Mouse (Mus musculus): Measurements from ENCODE around the gene Nop16. TPM values are rescaled to one million over a fixed set of nuclear protein-coding genes. Genes with fewer than 3 reads are reported as not detected.
A peak's percentile ranks its signal among the peaks of the same experiment; 100 is the strongest.
"Not testable (repeated sequence)": the region's sequence is repeated elsewhere in the genome, so short reads cannot be mapped to it uniquely, and the experiment has no call there.

The Nop16 gene
- 91.5 and 91.9 TPM in 2 replicates for polyA plus RNA-seq (2015; fragmentation: Nextera tagmentation; extraction: Ambion mirVana)

- peak; percentile 99 for ATAC-seq (ENCODE audit: low FRiP score, low read depth)
- Histone ChIP-seq H3K27me3 (no peaks in the 10 kb centered on the region), H3K4me2 (replicated peaks) (peak within 1 kb of the TSS; percentile 70), H3K4me1 (peaks cover 23% of the 10 kb centered on the region), H3K9me3 (no peaks in the 10 kb centered on the region), H3K9ac (peak within 1 kb of the TSS; percentile 91), H3K36me3 (peaks cover 49% of the 10 kb centered on the region), H3K4me3 (peak within 1 kb of the TSS; percentile 93), H3K27ac (peak within 1 kb of the TSS; percentile 90)
- under 1% methylated on average over 51 of the region's 51 CpGs for WGBS
These were observed at the start of gene Nop16, which contains the start of gene Higd2a for GRCm38 (mm10) chr13:54589996-54590951. Nop16 (minus strand) TSS chr13:54590090. Higd2a (plus strand) TSS chr13:54590207.

GRCm38 (mm10) chr13:54635011-54635410 is 45.1 kb upstream of the Nop16 start:
- Histone ChIP-seq H3K27ac (no peak overlapping the region), H3K27me3 (no peaks in the 10 kb centered on the region), H3K9ac (no peak overlapping the region), H3K4me1 (no peaks in the 10 kb centered on the region), H3K9me3 (no peaks in the 10 kb centered on the region), H3K4me3 (no peak overlapping the region), H3K36me3 (peaks cover 60% of the 10 kb centered on the region), H3K4me2 (replicated peaks) (no peak overlapping the region)
- WGBS = 95% methylated on average over 3 of the region's 3 CpGs
- no peak for ATAC-seq (ENCODE audit: low FRiP score, low read depth)

GRCm38 (mm10) chr13:54632731-54633277 is 42.9 kb upstream of the Nop16 start:
- H3K4me1 ChIP-seq = peaks cover 10% of the 10 kb centered on the region; the same call in 1 of the 2 replicates
- H3K27ac ChIP-seq = no peak overlapping the region
- peaks cover 47% of the 10 kb centered on the region for H3K36me3 ChIP-seq
- H3K27me3 ChIP-seq = no peaks in the 10 kb centered on the region
- no peak overlapping the region for H3K4me3 ChIP-seq
- no peak for ATAC-seq (ENCODE audit: low FRiP score, low read depth)
- no peak overlapping the region for H3K4me2 ChIP-seq (replicated peaks)
- H3K9me3 ChIP-seq = no peaks in the 10 kb centered on the region
- WGBS = 77% methylated on average over 3 of the region's 3 CpGs
- no peak overlapping the region for H3K9ac ChIP-seq

GRCm38 (mm10) chr13:54629128-54629527 is 39.2 kb upstream of the Nop16 start:
- WGBS = 82% methylated on average over 4 of the region's 4 CpGs
- Histone ChIP-seq H3K9ac (no peak overlapping the region), H3K4me2 (replicated peaks) (no peak overlapping the region), H3K4me1 (peaks cover 10% of the 10 kb centered on the region; the same call in 1 of the 2 replicates), H3K4me3 (no peak overlapping the region), H3K27ac (no peak overlapping the region), H3K27me3 (no peaks in the 10 kb centered on the region), H3K9me3 (no peaks in the 10 kb centered on the region), H3K36me3 (peaks cover 30% of the 10 kb centered on the region)
- no peak for ATAC-seq (ENCODE audit: low FRiP score, low read depth)

GRCm38 (mm10) chr13:54621960-54622521 is 32.2 kb upstream of the Nop16 start:
- peak overlapping the region; percentile 81 for H3K4me2 ChIP-seq (replicated peaks)
- peak overlapping the region; percentile 95 for H3K4me3 ChIP-seq
- WGBS = 2% methylated on average over 27 of the region's 27 CpGs
- H3K9me3 ChIP-seq = no peaks in the 10 kb centered on the region
- peak overlapping the region; percentile 86 for H3K27ac ChIP-seq
- H3K4me1 ChIP-seq = peaks cover 13% of the 10 kb centered on the region
- H3K36me3 ChIP-seq = peaks cover 4% of the 10 kb centered on the region; the same call in 1 of the 2 replicates
- no peak; the same call in none of the 2 replicates for ATAC-seq (ENCODE audit: low FRiP score, low read depth)
- peak overlapping the region; percentile 96 for H3K9ac ChIP-seq
- no peaks in the 10 kb centered on the region for H3K27me3 ChIP-seq

GRCm38 (mm10) chr13:54621155-54621932 is 31.5 kb upstream of the Nop16 start, which contains the start of gene Faf2:
Faf2 (plus strand) TSS chr13:54621784.
- Histone ChIP-seq H3K4me1 (peaks cover 13% of the 10 kb centered on the region), H3K4me3 (peak within 1 kb of the TSS; percentile 95)
- WGBS = 11% methylated on average over 44 of the region's 44 CpGs

GRCm38 (mm10) chr13:54616998-54617397 is 27.1 kb upstream of the Nop16 start:
- no peak overlapping the region for H3K27ac ChIP-seq
- H3K4me3 ChIP-seq = no peak overlapping the region
- H3K27me3 ChIP-seq = no peaks in the 10 kb centered on the region
- ATAC-seq (ENCODE audit: low FRiP score, low read depth) = no peak
- no peaks in the 10 kb centered on the region for H3K9me3 ChIP-seq
- H3K4me1 ChIP-seq = no peaks in the 10 kb centered on the region
- H3K9ac ChIP-seq = no peak overlapping the region
- 69% methylated on average over 6 of the region's 6 CpGs for WGBS
- H3K4me2 ChIP-seq (replicated peaks) = no peak overlapping the region
- H3K36me3 ChIP-seq = no peaks in the 10 kb centered on the region

More at GRCm38 (mm10) chr13:54621155-54621932, 31.5 kb upstream of the Nop16 start, which contains the start of gene Faf2:
- H3K36me3 ChIP-seq = peaks cover 4% of the 10 kb centered on the region; the same call in 1 of the 2 replicates
- peak; percentile 97 for ATAC-seq (ENCODE audit: low FRiP score, low read depth)
- H3K4me2 ChIP-seq (replicated peaks) = peak within 1 kb of the TSS; percentile 81
- no peaks in the 10 kb centered on the region for H3K9me3 ChIP-seq
- peak within 1 kb of the TSS; percentile 96 for H3K9ac ChIP-seq
- H3K27me3 ChIP-seq = no peaks in the 10 kb centered on the region
- peak within 1 kb of the TSS; percentile 86 for H3K27ac ChIP-seq

GRCm38 (mm10) chr13:54616307-54616706 is 26.4 kb upstream of the Nop16 start:
- Histone ChIP-seq H3K4me2 (replicated peaks) (no peak overlapping the region), H3K9ac (no peak overlapping the region), H3K4me3 (no peak overlapping the region), H3K4me1 (0 out of 2 replicates have a peak, but pooled peaks cover 3% of the 10 kb centered on the region), H3K27me3 (no peaks in the 10 kb centered on the region), H3K9me3 (no peaks in the 10 kb centered on the region), H3K27ac (no peak overlapping the region), H3K36me3 (no peaks in the 10 kb centered on the region)
- no peak for ATAC-seq (ENCODE audit: low FRiP score, low read depth)
- whole genome bisulfite sequencing = 80% methylated on average over 8 of the region's 8 CpGs

GRCm38 (mm10) chr13:54613141-54613540 is 23.3 kb upstream of the Nop16 start:
- not testable (repeated sequence) for H3K4me2 ChIP-seq (replicated peaks); H3K4me3 ChIP-seq; ATAC-seq (ENCODE audit: low FRiP score, low read depth); H3K27ac ChIP-seq; H3K9ac ChIP-seq; H3K27me3 ChIP-seq; H3K9me3 ChIP-seq; H3K36me3 ChIP-seq
- WGBS = 88% methylated on average over 8 of the region's 8 CpGs
- peaks cover 17% of the 10 kb centered on the region for H3K4me1 ChIP-seq

- WGBS = 1% methylated on average over 55 of the region's 66 CpGs
- H3K4me1 ChIP-seq = peaks cover 17% of the 10 kb centered on the region
- peak; percentile 71; the same call in 1 of the 2 replicates for ATAC-seq (ENCODE audit: low FRiP score, low read depth)
- peak within 1 kb of the TSS; percentile 81 for H3K9ac ChIP-seq
- peaks cover 10% of the 10 kb centered on the region; the same call in 1 of the 2 replicates for H3K27me3 ChIP-seq
- H3K9me3 ChIP-seq = no peaks in the 10 kb centered on the region
- H3K27ac ChIP-seq = no peak within 1 kb of the TSS; the same call in 1 of the 2 replicates
- H3K4me3 ChIP-seq = peak within 1 kb of the TSS; percentile 67
- H3K4me2 ChIP-seq (replicated peaks) = peak within 1 kb of the TSS; percentile 94
- H3K36me3 ChIP-seq = no peaks in the 10 kb centered on the region
These were observed 21.3 kb upstream of the Nop16 start, which contains the start of gene Cltb for GRCm38 (mm10) chr13:54610972-54611754. Cltb (minus strand) TSS chr13:54611344.

Data from limb, embryonic 13.5 days (tissue).